Mouse (Mus musculus) limb, embryonic 11.5 days (tissue): ENCODE measurements around the gene Dlg2. TPM values are rescaled to one million over a fixed set of nuclear protein-coding genes. Genes with fewer than 3 reads are reported as not detected.

Source experiments
- ATAC-seq: fragments of 200-750 bp; cut with Nextera tagmentation; 2 replicates; pipeline ENCODE4 v1.8.0; 2017; ENCODE audit warnings: low read depth; ENCODE audit not compliant: insufficient number of reproducible peaks, low FRiP score, low TSS enrichment
- DNase-seq: peaks from one replicate; pipeline ENCODE4 v3.0.0-alpha.2; 2015; ENCODE audit warnings: low spot score
- H3K27ac ChIP-seq: fragments of 300-500 bp; sonication (generic); replicated peaks from 2 replicates; pipeline ENCODE4 v1.5.1; 2014; ENCODE audit warnings: low read depth, mild to moderate bottlenecking, low read length
- H3K27me3 ChIP-seq: fragments of 300-500 bp; sonication (generic); 2 replicates; pipeline ENCODE4 v1.6.1; 2014; ENCODE audit warnings: mild to moderate bottlenecking, low read length, mixed read lengths; ENCODE audit not compliant: control insufficient read depth, insufficient read depth
- H3K36me3 ChIP-seq: fragments of 300-500 bp; sonication (generic); 2 replicates; pipeline ENCODE4 v1.6.1; 2014; ENCODE audit warnings: mild to moderate bottlenecking, low read length, moderate library complexity, mixed read lengths; ENCODE audit not compliant: control insufficient read depth, insufficient read depth
- H3K4me1 ChIP-seq: fragments of 300-500 bp; sonication (generic); 2 replicates; pipeline ENCODE4 v1.6.1; 2014; ENCODE audit warnings: low read length, mixed read lengths; ENCODE audit not compliant: control insufficient read depth, insufficient read depth
- H3K4me2 ChIP-seq: fragments of 300-500 bp; sonication (generic); 2 replicates; pipeline ENCODE4 v1.6.1; 2014; ENCODE audit warnings: low read depth, mild to moderate bottlenecking, moderate library complexity; ENCODE audit not compliant: severe bottlenecking
- H3K4me3 ChIP-seq: fragments of 300-500 bp; sonication (generic); 2 replicates; pipeline ENCODE4 v1.5.1; 2014; ENCODE audit warnings: low read depth, low read length
- H3K9ac ChIP-seq: fragments of 300-500 bp; sonication (generic); 2 replicates; pipeline ENCODE4 v1.6.1; 2014; ENCODE audit warnings: mild to moderate bottlenecking, low read length
- H3K9me3 ChIP-seq: fragments of 300-500 bp; sonication (generic); 2 replicates; pipeline ENCODE4 v1.6.1; 2016; ENCODE audit warnings: low read length; ENCODE audit not compliant: control insufficient read depth
- WGBS: fragments of 180-500 bp; shearing (Covaris S2); extraction: QIAGEN DNeasy Blood & Tissue Kit; methylation state at CpG from one replicate; pipeline ENCODE4 v1.1.7; 2014; 5-methylcytosine and 5-hydroxymethylcytosine counted together
- polyA plus RNA-seq: library from polyadenylated mRNA; unstranded; fragments of >200 nt; fragmentation: Nextera tagmentation; extraction: Ambion mirVana; gene quantifications from 2 replicates; pipeline ENCODE4 v1.2.1, GENCODE M21; 2014

The Dlg2 gene
- polyA plus RNA-seq, 1 experiment from 2014 or later = 1.3 TPM

GRCm38 (mm10) chr7:92401001-92401688 is 1924.7 kb downstream of the Dlg2 start:
- no peaks in the 10 kb centered on the region for H3K4me1 ChIP-seq

DNA sequence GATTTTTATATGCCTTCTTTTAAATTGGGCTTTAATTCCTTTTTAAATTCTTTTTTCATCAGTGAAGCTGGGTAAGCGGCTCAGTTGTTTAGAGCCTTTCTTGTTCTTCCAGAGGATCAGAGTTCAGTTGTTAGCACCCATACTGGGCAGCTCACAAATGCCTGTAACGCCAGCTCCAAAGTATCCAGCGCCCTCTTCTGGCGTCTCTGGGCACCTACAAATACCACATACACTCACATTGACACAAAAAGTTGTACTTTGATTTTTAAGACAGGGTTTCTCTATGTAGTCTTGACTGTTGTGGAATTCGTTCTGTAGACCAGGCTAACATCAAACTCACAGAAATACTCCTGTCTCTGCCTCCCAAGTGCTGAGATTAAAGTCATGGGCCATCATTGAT is 1932.0 kb downstream of the Dlg2 start:
- H3K4me2 ChIP-seq = no peak overlapping the region
- DNase-seq (no peak), ATAC-seq (no peak)
- no peaks in the 10 kb centered on the region for H3K9me3 ChIP-seq
- no peak overlapping the region for H3K4me3 ChIP-seq
- no peaks in the 10 kb centered on the region for H3K27me3 ChIP-seq
- no peak overlapping the region for H3K9ac ChIP-seq
- no peaks in the 10 kb centered on the region for H3K4me1 ChIP-seq
- no peak overlapping the region for H3K27ac ChIP-seq
- H3K36me3 ChIP-seq = no peaks in the 10 kb centered on the region
- WGBS = 61% methylated on average over 5 of the region's 5 CpGs

More at GRCm38 (mm10) chr7:92401001-92401688, 1924.7 kb downstream of the Dlg2 start:
- DNase-seq = no peak
- no peak for ATAC-seq
- Histone ChIP-seq H3K27ac (no peak overlapping the region), H3K4me2 (no peak overlapping the region), H3K4me3 (no peak overlapping the region), H3K27me3 (no peaks in the 10 kb centered on the region), H3K36me3 (no peaks in the 10 kb centered on the region), H3K9me3 (no peaks in the 10 kb centered on the region), H3K9ac (no peak overlapping the region)
- 76% methylated on average over 4 of the region's 4 CpGs for WGBS

DNA sequence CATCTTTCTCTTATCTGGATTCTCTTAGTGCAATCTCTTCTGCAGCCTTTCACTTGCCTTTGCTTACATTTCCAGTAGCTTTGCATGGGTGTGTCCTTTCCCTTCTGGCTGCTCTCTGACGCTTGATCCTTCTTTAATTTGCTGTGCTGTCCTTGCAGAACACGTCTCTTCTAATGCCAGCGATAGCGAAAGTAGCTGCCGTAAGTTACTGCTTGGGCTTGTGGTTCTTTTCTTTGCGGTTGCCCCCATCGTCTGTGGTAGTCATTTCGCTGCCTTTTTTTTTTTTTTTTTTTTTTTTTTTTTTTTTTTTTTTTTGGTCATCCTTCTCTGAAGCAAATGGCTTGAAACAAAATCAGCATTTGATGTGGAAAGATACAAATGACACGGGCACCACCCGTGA is 1944.0 kb downstream of the Dlg2 start:
- WGBS = 83% methylated on average over 10 of the region's 10 CpGs
- Histone ChIP-seq H3K9me3 (no peaks in the 10 kb centered on the region), H3K4me2 (no peak overlapping the region), H3K4me1 (no peaks in the 10 kb centered on the region), H3K27ac (no peak overlapping the region), H3K36me3 (no peaks in the 10 kb centered on the region), H3K4me3 (no peak overlapping the region), H3K9ac (no peak overlapping the region), H3K27me3 (no peaks in the 10 kb centered on the region)
- no peak for ATAC-seq
- no peak for DNase-seq

DNA sequence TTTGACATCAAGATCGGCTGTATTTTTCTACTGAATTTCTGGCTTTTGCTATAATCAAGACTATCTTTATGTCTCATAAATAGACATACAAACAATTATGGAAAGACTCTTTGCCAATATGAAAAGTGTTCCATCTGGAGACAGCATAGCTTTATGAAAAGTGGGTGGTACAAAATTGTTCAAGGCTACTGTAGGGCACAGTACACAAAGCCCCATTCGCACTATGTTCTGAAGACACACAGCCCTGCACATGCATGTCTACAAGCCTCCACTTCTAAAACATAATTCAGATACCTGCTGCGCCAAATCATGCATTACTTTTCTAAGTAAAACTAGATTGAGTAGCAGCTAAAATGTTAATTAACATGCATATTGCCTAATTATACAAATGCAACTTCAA is 1946.5 kb downstream of the Dlg2 start:
- no peak for ATAC-seq
- Histone ChIP-seq H3K36me3 (no peaks in the 10 kb centered on the region), H3K4me2 (no peak overlapping the region), H3K4me1 (no peaks in the 10 kb centered on the region), H3K4me3 (no peak overlapping the region), H3K27ac (no peak overlapping the region), H3K9ac (no peak overlapping the region), H3K27me3 (no peaks in the 10 kb centered on the region), H3K9me3 (no peaks in the 10 kb centered on the region)
- no peak for DNase-seq
- WGBS = 94% methylated on average over 3 of the region's 3 CpGs

DNA sequence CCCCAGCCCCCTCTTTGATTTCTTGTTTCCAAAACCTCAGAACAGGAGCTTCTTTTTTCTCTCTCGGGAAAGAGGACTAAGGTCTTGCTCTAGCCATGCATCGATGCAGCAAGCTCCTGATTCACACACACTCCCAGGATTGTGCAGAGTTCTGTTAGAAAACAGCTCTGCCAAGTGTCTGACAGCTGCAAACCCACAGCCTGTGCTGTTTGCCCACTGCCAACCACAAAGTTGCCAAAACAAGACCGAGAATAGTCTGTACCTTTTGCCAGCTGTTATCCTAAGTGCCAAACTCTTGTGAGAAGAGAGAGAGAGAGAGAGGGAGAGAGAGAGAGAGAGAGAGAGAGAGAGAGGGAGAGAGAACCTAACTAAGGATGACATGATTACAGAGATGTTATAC is 1948.2 kb downstream of the Dlg2 start:
- no peaks in the 10 kb centered on the region for H3K27me3 ChIP-seq
- no peaks in the 10 kb centered on the region for H3K36me3 ChIP-seq
- no peaks in the 10 kb centered on the region for H3K4me1 ChIP-seq
- ATAC-seq (no peak), DNase-seq (no peak)
- H3K9ac ChIP-seq = no peak overlapping the region
- no peak overlapping the region for H3K27ac ChIP-seq
- 89% methylated on average over 3 of the region's 3 CpGs for WGBS
- no peak overlapping the region for H3K4me3 ChIP-seq
- no peaks in the 10 kb centered on the region for H3K9me3 ChIP-seq
- H3K4me2 ChIP-seq = no peak overlapping the region

DNA sequence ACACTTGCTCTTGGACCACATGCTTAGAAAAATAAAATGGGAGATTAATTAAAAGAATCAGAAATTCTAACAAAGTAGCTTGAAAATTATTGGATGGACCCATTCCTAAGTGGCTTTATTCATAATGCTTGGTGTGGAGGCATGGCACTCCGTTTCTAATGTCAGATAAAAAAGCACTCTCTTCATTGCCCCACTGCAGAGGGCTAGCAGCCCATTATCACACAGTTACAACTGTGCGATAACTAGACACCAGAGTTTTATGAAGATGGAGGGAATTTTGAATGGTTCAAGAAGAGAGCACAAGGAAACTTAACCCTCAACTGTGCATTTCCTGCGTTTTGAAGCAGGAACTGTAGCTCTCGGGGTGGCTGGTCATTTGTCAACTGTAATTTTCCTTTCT is 1950.8 kb downstream of the Dlg2 start:
- Histone ChIP-seq H3K36me3 (no peaks in the 10 kb centered on the region), H3K9me3 (no peaks in the 10 kb centered on the region), H3K27ac (no peak overlapping the region), H3K9ac (no peak overlapping the region), H3K27me3 (no peaks in the 10 kb centered on the region), H3K4me3 (no peak overlapping the region), H3K4me1 (no peaks in the 10 kb centered on the region), H3K4me2 (no peak overlapping the region)
- WGBS = 80% methylated on average over 4 of the region's 4 CpGs
- DNase-seq (no peak), ATAC-seq (no peak)

DNA sequence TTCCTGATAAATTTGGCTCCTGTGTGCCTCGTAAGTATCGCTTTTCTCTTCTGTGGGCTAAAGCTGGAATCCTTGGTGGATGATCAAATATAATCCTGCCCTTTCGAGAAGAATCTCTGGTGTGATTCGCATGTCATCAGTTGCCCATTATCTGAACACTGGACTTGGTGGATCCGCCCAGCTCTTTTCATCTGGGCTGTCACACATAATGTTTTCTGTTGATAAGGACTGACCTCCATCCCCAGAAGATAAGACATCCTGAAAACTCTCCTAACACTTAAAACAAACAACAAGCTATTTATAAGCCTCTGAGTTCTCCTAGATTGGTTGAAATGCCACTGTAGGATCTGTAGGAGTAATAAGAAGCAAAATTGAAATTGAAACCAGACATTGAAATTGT is 1952.2 kb downstream of the Dlg2 start:
- ATAC-seq (no peak), DNase-seq (no peak)
- Histone ChIP-seq H3K9ac (no peak overlapping the region), H3K36me3 (no peaks in the 10 kb centered on the region), H3K27me3 (no peaks in the 10 kb centered on the region), H3K9me3 (no peaks in the 10 kb centered on the region), H3K4me3 (no peak overlapping the region), H3K27ac (no peak overlapping the region), H3K4me1 (no peaks in the 10 kb centered on the region), H3K4me2 (no peak overlapping the region)
- 83% methylated on average over 5 of the region's 5 CpGs for WGBS

- ATAC-seq (no peak), DNase-seq (no peak)
- H3K4me2 ChIP-seq = no peak overlapping the region
- no peak overlapping the region for H3K27ac ChIP-seq
- H3K27me3 ChIP-seq = no peaks in the 10 kb centered on the region
- no peak overlapping the region for H3K4me3 ChIP-seq
- H3K4me1 ChIP-seq = no peaks in the 10 kb centered on the region
- no peak overlapping the region for H3K9ac ChIP-seq
- no peaks in the 10 kb centered on the region for H3K36me3 ChIP-seq
- 77% methylated on average over 2 of the region's 2 CpGs for WGBS
- no peaks in the 10 kb centered on the region for H3K9me3 ChIP-seq
Observed at GRCm38 (mm10) chr7:92430254-92430653, 1953.8 kb downstream of the Dlg2 start.

DNA sequence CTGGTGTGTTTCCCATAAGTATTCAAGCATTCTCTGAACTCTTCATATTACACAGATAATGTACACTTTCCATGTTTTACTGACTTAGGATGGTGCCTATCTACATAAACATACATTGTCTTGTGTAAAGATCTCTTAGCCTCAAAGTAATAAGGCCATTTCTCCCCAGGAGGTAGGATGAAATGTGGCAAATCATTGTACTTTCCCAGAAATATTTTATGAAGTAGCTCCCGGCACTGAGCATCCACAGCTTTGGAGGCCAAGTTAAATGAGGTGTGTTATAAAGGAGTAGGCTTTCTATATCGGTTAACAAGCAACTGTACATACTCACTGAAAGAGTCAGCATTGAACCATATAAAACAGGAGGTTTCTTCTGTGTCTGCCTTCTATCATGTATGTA is 1960.7 kb downstream of the Dlg2 start:
- no peaks in the 10 kb centered on the region for H3K27me3 ChIP-seq
- ATAC-seq (no peak), DNase-seq (no peak)
- H3K4me1 ChIP-seq = no peaks in the 10 kb centered on the region
- WGBS = 91% methylated on average over 2 of the region's 2 CpGs
- H3K36me3 ChIP-seq = no peaks in the 10 kb centered on the region
- no peak overlapping the region for H3K27ac ChIP-seq
- H3K4me3 ChIP-seq = no peak overlapping the region
- no peaks in the 10 kb centered on the region for H3K9me3 ChIP-seq
- no peak overlapping the region for H3K9ac ChIP-seq
- no peak overlapping the region for H3K4me2 ChIP-seq
